Mouse (Mus musculus): ENCODE data around the gene Mta1. TPM values are rescaled to one million over a fixed set of nuclear protein-coding genes. Genes with fewer than 3 reads are reported as not detected.

The Mta1 gene
- total RNA-seq, 2 experiments from 2014 or later: 84.2 to 85.2 TPM

DNA sequence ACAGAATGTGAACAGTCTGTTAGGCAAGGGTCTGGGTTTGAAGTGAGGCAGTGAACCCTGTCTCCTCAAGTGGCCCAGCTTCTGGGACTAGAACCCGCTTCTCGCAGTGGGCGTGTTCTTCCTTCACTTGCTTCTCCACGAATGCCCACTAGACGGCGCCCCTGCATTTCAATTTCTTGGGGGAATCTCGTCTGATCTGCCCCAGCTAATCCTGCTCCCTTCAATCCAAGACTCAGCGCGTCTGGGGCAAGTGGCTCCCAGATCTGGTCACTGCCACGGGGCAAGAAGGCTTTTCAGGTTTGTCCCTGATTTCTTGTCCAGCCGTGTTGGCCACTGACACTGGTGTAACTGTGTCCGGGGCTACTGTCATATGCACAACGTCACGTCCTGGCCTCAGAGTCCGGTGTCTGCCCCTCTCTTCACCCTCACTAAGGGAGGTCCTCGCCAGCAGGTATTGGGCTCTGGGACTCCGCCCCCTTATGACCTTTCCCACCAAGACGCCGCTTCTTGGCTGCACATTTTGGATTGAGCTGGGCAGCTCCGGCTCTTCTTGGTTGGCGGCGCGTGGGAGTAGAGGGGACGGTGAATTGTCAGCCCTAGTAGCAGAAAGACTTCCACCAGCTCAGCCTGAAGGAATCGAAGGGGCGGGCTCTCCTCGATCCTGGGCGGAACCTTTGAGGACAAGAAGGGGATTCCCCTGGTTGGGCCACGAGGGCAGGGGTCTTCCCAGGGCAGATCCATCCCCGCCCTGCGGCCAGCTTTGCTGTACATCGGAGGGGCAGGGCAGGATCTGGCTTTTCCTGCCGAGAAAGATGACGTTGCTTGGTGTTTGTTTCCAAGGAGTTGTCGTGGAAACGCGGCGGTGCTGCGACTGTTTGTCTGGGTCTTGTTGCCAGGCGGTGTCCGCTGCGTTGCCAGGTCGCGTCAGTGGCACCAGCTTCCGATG, 48.3 kb downstream of the Mta1 start, which contains the start of gene Crip1:
Gene Crip1, plus strand, starts transcription at position 205 of the 946 bp plus-strand sequence.
- peak; percentile 86 to 87 for DNase-seq (ENCODE audit: low spot score in 2 of 2)

DNA sequence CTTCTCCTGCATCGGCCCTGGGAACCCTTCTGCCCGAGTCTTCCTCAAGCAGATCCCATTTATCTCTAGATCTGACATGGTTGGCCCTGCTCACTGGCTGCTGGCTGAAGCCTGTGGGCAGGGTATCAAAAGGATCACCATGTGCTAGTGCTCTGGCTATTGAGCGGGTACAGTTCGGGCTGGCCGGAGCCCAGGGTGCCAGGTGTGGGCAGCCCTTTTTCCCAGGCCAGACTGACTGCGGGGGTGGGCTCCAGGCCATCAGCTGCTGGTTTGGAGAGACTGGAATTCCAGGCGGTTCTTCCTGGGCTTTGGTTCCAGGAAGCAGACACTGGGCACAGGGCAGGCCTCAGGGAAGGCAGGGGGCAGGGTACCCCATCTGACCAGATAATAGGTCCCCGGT, 49.4 kb downstream of the Mta1 start:
- DNase-seq (ENCODE audit: low spot score in 2 of 2): peak in 1 of 2 experiments; percentile 47

- no peak for DNase-seq (ENCODE audit: low spot score in 2 of 2)
Observed at GRCm38 (mm10) chr12:113148381-113149035, 50.4 kb downstream of the Mta1 start.

DNA sequence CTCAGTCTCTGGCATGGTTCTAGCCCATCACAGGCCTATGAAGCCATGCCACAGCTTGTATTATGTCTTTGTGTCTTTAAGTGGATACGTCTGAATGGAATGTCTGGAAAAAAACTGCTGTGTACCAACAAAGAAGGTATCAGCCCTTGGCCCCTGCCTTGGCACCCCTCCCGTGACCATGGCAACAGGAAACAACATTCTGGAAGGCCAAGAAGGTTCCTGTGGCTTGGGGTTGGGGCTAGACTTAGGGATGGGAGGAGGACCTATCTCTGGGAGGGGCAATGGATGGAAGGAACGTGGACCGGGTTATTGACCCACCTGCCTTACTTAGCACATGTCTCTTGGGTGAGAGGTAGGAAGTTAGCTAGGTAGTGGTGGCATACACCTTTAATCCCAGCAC, 51.3 kb downstream of the Mta1 start:
- no peak for DNase-seq (ENCODE audit: low spot score in 2 of 2)

DNA sequence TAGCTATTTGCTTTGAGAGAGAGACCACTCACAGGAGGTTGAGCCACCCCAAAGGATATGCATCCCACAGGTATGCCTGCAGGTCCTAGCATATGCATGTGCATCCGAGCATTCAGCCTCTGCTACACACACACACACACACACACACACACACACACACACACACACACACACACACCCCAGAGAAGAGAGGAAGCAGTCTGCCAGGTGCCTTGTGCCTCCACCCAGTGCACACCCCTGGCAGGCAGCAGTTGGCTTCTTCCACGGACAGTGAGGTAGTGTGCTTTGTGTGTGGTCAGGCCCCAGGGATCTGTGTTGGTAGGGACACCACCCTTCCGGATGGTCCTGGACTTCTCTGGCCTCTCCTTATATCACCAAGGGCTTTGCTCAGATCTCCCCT, 51.8 kb downstream of the Mta1 start:
- no peak for DNase-seq (ENCODE audit: low spot score in 2 of 2)

DNA sequence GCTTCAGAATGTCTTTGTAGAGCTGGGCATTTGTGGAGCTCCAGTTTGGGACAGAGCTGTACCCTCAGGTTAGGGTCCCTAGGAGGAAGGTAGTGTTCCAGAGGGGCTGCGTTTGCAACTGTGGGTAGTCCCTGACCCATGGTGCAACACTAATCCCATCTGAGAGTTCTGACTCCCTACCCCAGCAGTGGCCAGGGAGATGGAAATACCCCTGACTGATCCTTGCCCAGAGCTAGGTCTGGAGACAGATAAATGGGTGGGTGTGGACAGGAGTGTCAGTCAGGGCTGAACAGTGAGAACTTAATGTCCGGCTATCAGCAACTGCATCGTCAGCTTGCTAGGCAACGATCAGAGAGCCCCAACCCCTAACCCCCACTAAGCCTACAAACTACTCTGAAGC, 52.5 kb downstream of the Mta1 start:
- DNase-seq (ENCODE audit: low spot score in 2 of 2): no peak

DNA sequence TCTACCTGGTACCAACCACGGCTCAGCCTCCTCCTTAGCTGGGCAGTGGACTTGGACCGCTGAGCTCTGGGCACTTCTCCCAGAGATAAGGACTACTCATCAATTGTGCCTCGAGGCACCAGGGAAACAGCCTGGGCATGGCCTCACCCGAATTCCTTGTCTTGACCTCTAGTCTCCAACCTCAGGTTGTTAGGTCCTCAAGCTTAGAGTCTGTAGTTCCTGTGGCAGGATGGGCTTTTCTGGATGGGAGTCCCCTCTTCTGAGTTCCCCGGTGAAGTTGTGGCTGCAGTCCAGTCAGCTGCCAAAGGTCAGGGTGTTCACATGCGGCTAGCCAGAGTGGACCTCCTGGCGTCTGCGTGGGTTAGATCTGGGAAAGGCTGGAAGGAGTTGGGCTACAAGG, 53.0 kb downstream of the Mta1 start:
- DNase-seq (ENCODE audit: low spot score in 2 of 2): no peak

- DNase-seq (ENCODE audit: low spot score in 2 of 2): no peak
Observed at GRCm38 (mm10) chr12:113151661-113152271, 53.7 kb downstream of the Mta1 start.

- no peak for DNase-seq (ENCODE audit: low spot score in 2 of 2)
Observed at GRCm38 (mm10) chr12:113152272-113152661, 54.2 kb downstream of the Mta1 start.

GRCm38 (mm10) chr12:113152991-113153525, 55.0 kb downstream of the Mta1 start:
- no peak for DNase-seq (ENCODE audit: low spot score in 2 of 2)

GRCm38 (mm10) chr12:113153971-113154370, 55.9 kb downstream of the Mta1 start:
- DNase-seq (ENCODE audit: low spot score in 2 of 2): no peak

- DNase-seq (ENCODE audit: low spot score in 2 of 2): no peak
Observed at GRCm38 (mm10) chr12:113154747-113155075, 56.6 kb downstream of the Mta1 start.

GRCm38 (mm10) chr12:113155076-113155771, 57.1 kb downstream of the Mta1 start:
- DNase-seq (ENCODE audit: low spot score in 2 of 2): no peak

DNA sequence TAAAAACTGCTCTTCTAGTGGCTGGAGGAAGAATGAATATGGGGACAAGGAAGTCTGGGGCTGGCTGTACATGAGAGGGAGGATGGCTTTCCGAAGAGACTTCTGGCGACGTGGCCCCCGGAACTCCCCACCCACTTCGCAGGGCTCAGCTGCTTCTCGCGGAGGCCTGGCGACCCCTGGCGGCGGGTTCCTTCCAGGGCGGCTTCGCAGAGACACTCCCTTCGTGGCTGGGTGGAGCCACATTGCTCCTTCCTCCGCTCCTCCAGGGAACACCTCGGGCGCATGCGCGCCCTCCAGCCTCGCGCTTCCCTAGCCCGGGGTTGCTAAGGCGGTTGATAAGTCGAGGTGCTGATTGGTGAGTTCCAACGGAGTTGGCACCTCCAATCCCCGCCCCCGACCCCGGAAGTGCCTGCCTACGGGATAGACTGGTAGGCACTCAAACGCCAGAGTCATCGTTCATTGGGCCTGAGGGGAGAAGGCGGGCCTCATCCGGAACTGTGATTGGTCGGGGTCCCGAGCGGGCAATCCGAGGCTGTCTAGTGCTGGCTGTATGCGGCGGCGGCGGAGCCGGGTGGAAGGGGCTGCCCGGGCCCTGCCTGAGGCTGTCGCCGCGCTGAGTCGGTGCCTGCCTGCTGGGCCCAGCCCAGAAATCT, 57.9 kb downstream of the Mta1 start, which contains the start of gene Tedc1:
Gene Tedc1, plus strand, starts transcription at position 535 of the 653 bp plus-strand sequence.
- DNase-seq (ENCODE audit: low spot score in 2 of 2): peak; percentile 99

DNA sequence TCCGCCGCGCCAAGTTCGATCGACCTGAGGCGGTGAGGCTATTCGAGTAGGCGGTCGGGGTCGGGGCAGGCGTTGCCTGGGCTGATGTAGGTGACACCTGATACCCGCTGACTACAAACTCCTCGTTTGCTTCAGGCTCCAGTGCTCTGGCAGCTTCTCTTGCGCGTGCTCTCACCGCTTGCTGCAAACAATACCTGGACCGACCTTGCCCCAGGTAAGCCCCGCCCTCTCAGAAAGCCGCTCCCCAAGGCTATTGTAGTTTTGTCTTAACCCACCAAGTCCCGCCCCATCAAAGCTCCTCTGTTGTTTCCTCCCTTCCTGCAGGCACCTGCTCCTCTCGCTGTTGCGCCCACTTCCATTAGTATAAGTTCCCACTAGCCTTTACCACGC, 58.5 kb downstream of the Mta1 start:
- DNase-seq (ENCODE audit: low spot score in 2 of 2): no peak

DNA sequence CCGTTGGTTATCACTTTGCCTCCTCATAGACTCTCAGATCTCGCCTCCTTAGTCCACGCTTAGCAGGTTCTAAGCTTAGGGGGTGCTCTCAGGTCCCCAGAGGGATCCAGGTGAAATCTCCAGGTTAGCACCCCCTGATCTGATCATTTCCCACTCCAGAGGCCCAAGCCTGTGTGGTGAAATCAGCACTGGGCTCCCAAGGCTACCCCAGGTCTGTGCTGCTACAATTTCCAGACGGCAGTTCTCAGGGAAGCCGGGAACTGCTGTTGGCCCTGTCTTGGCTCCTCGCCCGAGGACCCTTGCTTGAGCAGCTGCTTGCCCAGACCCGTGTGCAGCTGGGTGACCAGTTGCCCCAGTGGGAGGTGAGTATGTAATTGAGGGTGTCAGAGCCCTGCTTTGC, 58.9 kb downstream of the Mta1 start:
- DNase-seq (ENCODE audit: low spot score in 2 of 2): no peak

DNA sequence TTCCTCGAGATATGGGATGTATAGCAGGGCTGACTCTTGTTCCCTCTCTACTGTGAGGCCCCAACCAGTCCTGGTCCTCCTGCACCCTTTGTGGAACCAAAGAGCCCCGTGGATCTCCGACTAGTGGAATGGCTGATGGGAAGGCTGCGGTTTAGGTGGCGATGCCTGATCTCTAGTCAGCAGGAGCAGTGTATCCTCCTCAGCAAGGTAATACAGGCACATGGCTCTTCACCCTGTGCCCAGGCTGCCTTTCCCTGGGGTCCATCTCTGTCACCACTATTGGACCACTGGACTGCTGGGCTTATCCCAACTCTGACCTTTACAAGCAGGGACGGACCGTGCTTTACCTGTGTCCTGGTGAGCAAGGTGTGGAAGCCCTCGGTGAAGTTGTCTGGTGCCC, 59.4 kb downstream of the Mta1 start:
- no peak for DNase-seq (ENCODE audit: low spot score in 2 of 2)

GRCm38 (mm10) chr12:113157971-113158370, 59.9 kb downstream of the Mta1 start:
- no peak for DNase-seq (ENCODE audit: low spot score in 2 of 2)

DNA sequence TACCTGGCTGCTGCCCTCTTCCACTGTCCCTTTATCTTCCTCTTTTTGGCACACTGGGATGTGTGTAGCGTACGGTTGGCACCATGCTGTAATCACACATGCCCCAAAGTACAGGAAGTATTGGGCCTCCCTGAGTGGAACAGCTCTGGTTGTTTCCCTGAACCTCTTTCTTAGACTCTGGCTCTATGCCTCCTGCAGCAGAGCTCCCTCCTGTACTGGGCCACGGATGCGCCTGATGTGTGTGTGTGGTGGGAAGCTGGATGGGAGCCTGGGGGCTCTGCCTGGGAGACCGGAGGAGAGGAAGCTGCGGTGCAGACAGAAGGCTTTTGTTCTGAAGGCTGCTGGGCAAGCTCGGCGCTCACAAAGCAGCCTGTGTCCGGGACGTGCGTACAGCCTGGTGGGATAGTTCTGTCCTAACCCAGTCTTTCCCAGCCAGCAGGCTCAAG, 65.5 kb downstream of the Mta1 start:
- DNase-seq (ENCODE audit: low spot score in 2 of 2): peak in 1 of 2 experiments; percentile 75

DNA sequence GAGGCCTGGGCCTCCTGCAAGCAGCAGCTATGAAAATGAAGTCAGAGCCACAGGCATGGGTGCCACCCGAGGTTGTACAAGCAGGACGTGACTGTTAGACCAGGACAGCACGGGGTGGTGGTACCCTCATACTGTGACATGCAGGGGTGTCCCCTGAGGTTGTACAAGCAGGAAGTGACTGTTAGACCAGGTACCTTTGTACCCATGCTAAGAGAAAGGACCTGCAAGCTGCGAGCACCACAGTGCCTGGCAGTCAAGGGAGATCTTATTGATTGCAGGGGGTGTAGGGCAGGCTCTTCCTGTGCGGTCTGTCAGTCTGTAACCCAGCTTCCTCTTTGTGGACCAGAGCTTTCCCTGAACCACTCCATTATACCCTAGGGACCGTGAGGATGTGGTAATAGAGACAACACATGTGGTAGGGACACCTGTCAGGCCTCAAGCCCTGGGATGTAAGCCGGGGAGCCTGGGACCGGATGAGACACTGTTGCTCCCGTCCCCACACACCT, 70.0 kb downstream of the Mta1 start:
- DNase-seq (ENCODE audit: low spot score in 2 of 2): no peak

All from layer of hippocampus, postnatal 14 days (tissue).